Mouse (Mus musculus) midbrain, embryonic 16.5 days (tissue): ENCODE data around the gene Mlec. TPM values are rescaled to one million over a fixed set of nuclear protein-coding genes. Genes with fewer than 3 reads are reported as not detected.

Experiments used
- ATAC-seq: fragments of 200-750 bp; cut with Nextera tagmentation; 2 replicates; pipeline ENCODE4 v1.8.0; 2017; ENCODE audit warnings: moderate TSS enrichment
- H3K27ac ChIP-seq: fragments of 300-500 bp; sonication (generic); 2 replicates; pipeline ENCODE4 v1.5.1; 2014; ENCODE audit warnings: mild to moderate bottlenecking, low read length, mixed read lengths
- H3K27me3 ChIP-seq: fragments of 300-500 bp; sonication (generic); 2 replicates; pipeline ENCODE4 v1.6.1; 2014; ENCODE audit warnings: low read depth, low read length, mixed read lengths; ENCODE audit not compliant: control insufficient read depth, insufficient read depth
- H3K36me3 ChIP-seq: fragments of 300-500 bp; sonication (generic); 2 replicates; pipeline ENCODE4 v1.6.1; 2014; ENCODE audit warnings: mild to moderate bottlenecking, low read length, moderate library complexity, mixed read lengths; ENCODE audit not compliant: control insufficient read depth, insufficient read depth
- H3K4me1 ChIP-seq: fragments of 300-500 bp; sonication (generic); 2 replicates; pipeline ENCODE4 v1.6.1; 2014; ENCODE audit warnings: mild to moderate bottlenecking, low read length, mixed read lengths; ENCODE audit not compliant: control insufficient read depth, insufficient read depth
- H3K4me2 ChIP-seq: fragments of 300-500 bp; sonication (generic); 2 replicates; pipeline ENCODE4 v1.6.1; 2014; ENCODE audit warnings: mild to moderate bottlenecking, low read length, mixed read lengths
- H3K4me3 ChIP-seq: fragments of 300-500 bp; sonication (generic); 2 replicates; pipeline ENCODE4 v1.5.1; 2014; ENCODE audit warnings: low read depth, mild to moderate bottlenecking, low read length, moderate library complexity, mixed read lengths
- H3K9ac ChIP-seq: fragments of 300-500 bp; sonication (generic); 2 replicates; pipeline ENCODE4 v1.6.1; 2014; ENCODE audit warnings: low read depth, low read length, mixed read lengths
- H3K9me3 ChIP-seq: fragments of 300-500 bp; sonication (generic); replicated peaks from 2 replicates; pipeline ENCODE4 v1.6.1; 2014; ENCODE audit warnings: mild to moderate bottlenecking, low read length, mixed read lengths; ENCODE audit not compliant: control insufficient read depth, poor library complexity, severe bottlenecking
- WGBS: fragments of 180-500 bp; shearing (Covaris S2); extraction: QIAGEN DNeasy Blood & Tissue Kit; methylation state at CpG from one replicate; pipeline ENCODE4 v1.1.7; 2014; 5-methylcytosine and 5-hydroxymethylcytosine counted together
- polyA plus RNA-seq: library from polyadenylated mRNA; unstranded; fragments of >200 nt; fragmentation: Nextera tagmentation; extraction: Ambion mirVana; gene quantifications from 2 replicates; pipeline ENCODE4 v1.2.1, GENCODE M21; 2015

Gene Mlec
- polyA plus RNA-seq, 1 experiment from 2014 or later = 25.4 TPM

GRCm38 (mm10) chr5:115140726-115141125 is 17.3 kb downstream of the Mlec start:
- H3K4me3 ChIP-seq = no peak overlapping the region
- H3K27ac ChIP-seq = no peak overlapping the region
- WGBS = 73% methylated on average over 3 of the region's 3 CpGs
- no peak overlapping the region for H3K4me2 ChIP-seq
- H3K27me3 ChIP-seq = no peaks in the 10 kb centered on the region
- ATAC-seq = no peak
- no peak overlapping the region for H3K9ac ChIP-seq
- H3K36me3 ChIP-seq = peaks cover 3% of the 10 kb centered on the region; the same call in 1 of the 2 replicates
- no peaks in the 10 kb centered on the region; the same call in 1 of the 2 replicates for H3K4me1 ChIP-seq
- no peaks in the 10 kb centered on the region for H3K9me3 ChIP-seq

- no peaks in the 10 kb centered on the region for H3K9me3 ChIP-seq
- no peak overlapping the region for H3K9ac ChIP-seq
- no peak overlapping the region for H3K27ac ChIP-seq
- H3K4me2 ChIP-seq = no peak overlapping the region
- ATAC-seq = no peak
- 74% methylated on average over 4 of the region's 4 CpGs for WGBS
- H3K27me3 ChIP-seq = no peaks in the 10 kb centered on the region
- H3K4me3 ChIP-seq = no peak overlapping the region
- no peaks in the 10 kb centered on the region; the same call in 1 of the 2 replicates for H3K4me1 ChIP-seq
- H3K36me3 ChIP-seq = peaks cover under 1% of the 10 kb centered on the region; the same call in 1 of the 2 replicates
These were observed 18.9 kb downstream of the Mlec start for GRCm38 (mm10) chr5:115139124-115139523.

- no peaks in the 10 kb centered on the region for H3K9me3 ChIP-seq
- H3K27ac ChIP-seq = peak within 1 kb of the TSS; percentile 62
- ATAC-seq = peak; percentile 92
- H3K4me1 ChIP-seq = peaks cover 18% of the 10 kb centered on the region
- no peaks in the 10 kb centered on the region for H3K36me3 ChIP-seq
- H3K4me2 ChIP-seq = peak within 1 kb of the TSS; percentile 62
- WGBS = under 1% methylated on average over 64 of the region's 81 CpGs
- H3K9ac ChIP-seq = peak within 1 kb of the TSS; percentile 89
- peak within 1 kb of the TSS; percentile 79 for H3K4me3 ChIP-seq
- H3K27me3 ChIP-seq = no peaks in the 10 kb centered on the region
These were observed 23.5 kb downstream of the Mlec start, which contains the start of gene Unc119b for GRCm38 (mm10) chr5:115134234-115135165. TSS of gene Unc119b (minus strand) at chr5:115134975.

DNA sequence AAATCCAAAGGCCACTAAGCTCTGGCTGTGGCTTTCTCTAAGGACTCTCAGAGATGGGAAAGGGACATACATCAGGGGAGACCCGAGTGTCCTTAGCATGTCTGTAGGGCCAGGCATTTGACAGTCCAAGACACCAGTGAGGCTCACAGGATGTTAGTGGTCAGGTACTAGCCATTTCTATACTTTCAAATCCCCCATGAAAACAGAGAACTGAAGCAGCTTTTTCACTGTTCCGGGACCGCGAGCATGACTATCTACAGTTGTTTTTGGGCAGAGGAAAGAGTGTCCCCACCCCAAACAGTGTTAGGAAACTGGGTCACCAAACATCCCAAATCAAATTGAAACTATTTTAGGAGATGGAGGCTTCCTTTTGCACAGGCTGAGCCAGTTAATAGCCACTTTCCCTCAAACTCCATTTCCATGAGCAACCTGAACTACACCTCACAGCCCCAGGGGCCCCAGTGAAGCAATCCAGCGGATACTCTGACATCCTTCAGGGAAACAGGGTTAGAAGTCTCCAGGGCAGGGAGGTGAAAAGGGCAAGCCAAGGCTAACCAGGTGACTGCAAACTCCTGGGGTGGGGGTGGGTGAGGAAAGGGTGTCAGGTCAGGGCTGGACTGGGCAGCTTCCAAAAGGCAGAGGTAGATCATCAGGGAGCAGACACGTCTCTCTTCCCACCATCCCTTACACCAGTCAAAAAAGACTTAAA is 24.5 kb downstream of the Mlec start:
- H3K27me3 ChIP-seq = no peaks in the 10 kb centered on the region
- no peaks in the 10 kb centered on the region for H3K36me3 ChIP-seq
- peak overlapping the region; percentile 62 for H3K4me2 ChIP-seq
- peak overlapping the region; percentile 79 for H3K4me3 ChIP-seq
- H3K9ac ChIP-seq = peak overlapping the region; percentile 89
- no peak for ATAC-seq
- WGBS = 56% methylated on average over 6 of the region's 6 CpGs
- no peaks in the 10 kb centered on the region for H3K9me3 ChIP-seq
- H3K4me1 ChIP-seq = peaks cover 18% of the 10 kb centered on the region
- no peak overlapping the region for H3K27ac ChIP-seq

DNA sequence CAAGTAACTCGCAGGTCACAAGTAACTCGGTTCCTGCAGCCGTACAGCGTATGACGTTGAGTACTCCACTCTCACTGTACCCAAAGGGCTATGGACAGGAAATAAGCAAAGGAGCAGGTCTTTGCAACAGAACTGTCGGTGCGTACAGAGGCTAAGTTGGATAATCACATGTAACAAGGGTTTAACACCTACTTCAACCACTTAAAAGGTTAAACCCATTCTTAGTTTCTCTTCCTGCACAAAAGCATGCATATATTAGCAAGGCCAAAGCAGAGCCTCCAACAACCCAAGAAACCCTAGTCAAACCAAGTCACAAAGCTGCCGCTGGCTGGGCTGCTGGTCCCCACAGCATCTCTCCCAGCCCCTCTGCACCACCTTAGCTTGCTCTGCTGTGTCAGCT is 25.5 kb downstream of the Mlec start:
- Histone ChIP-seq H3K36me3 (no peaks in the 10 kb centered on the region), H3K27me3 (no peaks in the 10 kb centered on the region), H3K9ac (no peak overlapping the region), H3K4me3 (no peak overlapping the region), H3K27ac (no peak overlapping the region), H3K9me3 (no peaks in the 10 kb centered on the region), H3K4me1 (peaks cover 18% of the 10 kb centered on the region), H3K4me2 (peak overlapping the region; percentile 62)
- no peak for ATAC-seq
- 85% methylated on average over 8 of the region's 8 CpGs for WGBS

- H3K4me3 ChIP-seq = no peak overlapping the region
- H3K36me3 ChIP-seq = peaks cover 14% of the 10 kb centered on the region; the same call in 1 of the 2 replicates
These were observed 28.7 kb downstream of the Mlec start for GRCm38 (mm10) chr5:115129328-115129727.

DNA sequence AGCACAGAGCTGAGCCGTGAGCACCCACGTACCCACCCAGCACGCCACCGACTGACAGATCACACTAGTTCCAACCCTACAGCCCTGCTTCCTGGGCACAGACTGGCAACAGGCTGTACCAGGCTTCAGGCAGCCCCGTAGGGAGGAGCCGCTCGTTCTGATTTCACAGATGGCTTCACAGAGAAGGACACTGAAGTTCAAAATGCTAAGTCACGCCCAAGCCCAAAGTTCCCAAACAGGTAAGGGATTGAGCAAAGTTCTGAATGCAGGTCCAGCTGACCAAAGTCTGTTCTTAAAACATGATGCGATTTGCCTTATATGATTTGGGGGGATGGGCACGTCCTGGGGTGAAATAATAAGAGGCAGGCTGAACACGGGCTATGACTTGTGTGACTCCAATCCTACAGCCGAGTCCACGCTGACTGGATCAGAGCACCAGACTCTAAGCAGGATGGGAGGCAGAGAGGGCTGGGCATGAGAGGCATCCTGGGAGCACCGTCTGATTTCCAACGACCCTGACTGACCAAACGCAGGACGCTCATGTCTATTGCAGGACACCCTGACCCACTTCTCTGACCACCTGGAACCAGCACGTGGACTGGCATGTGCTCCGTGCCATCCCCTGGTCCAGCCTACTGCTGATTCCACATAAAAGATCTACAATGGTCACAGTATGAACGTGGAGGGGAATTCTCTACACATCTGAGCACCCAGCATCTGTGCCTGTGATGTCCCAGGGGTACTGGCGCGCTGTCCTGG is 30.4 kb downstream of the Mlec start:
- H3K9me3 ChIP-seq = no peaks in the 10 kb centered on the region

More at GRCm38 (mm10) chr5:115129328-115129727, 28.7 kb downstream of the Mlec start:
- Histone ChIP-seq H3K4me1 (peaks cover 18% of the 10 kb centered on the region), H3K9ac (no peak overlapping the region), H3K4me2 (no peak overlapping the region), H3K27me3 (no peaks in the 10 kb centered on the region), H3K9me3 (no peaks in the 10 kb centered on the region), H3K27ac (no peak overlapping the region)
- ATAC-seq = no peak
- 86% methylated on average over 6 of the region's 6 CpGs for WGBS

GRCm38 (mm10) chr5:115126578-115127312 is 31.2 kb downstream of the Mlec start:
- whole genome bisulfite sequencing = 88% methylated on average over 20 of the region's 28 CpGs
- no peak for ATAC-seq
- no peak overlapping the region for H3K9ac ChIP-seq
- no peaks in the 10 kb centered on the region for H3K27me3 ChIP-seq
- no peaks in the 10 kb centered on the region for H3K9me3 ChIP-seq
- peaks cover 14% of the 10 kb centered on the region; the same call in 1 of the 2 replicates for H3K36me3 ChIP-seq
- no peak overlapping the region for H3K4me3 ChIP-seq
- H3K4me2 ChIP-seq = no peak overlapping the region
- H3K27ac ChIP-seq = no peak overlapping the region
- H3K4me1 ChIP-seq = no peaks in the 10 kb centered on the region; the same call in 1 of the 2 replicates

More for the DNA sequence above, 30.4 kb downstream of the Mlec start:
- Histone ChIP-seq H3K4me2 (no peak overlapping the region), H3K4me3 (no peak overlapping the region), H3K27ac (no peak overlapping the region), H3K27me3 (no peaks in the 10 kb centered on the region), H3K9ac (no peak overlapping the region), H3K4me1 (peaks cover 3% of the 10 kb centered on the region), H3K36me3 (peaks cover 14% of the 10 kb centered on the region; the same call in 1 of the 2 replicates)
- no peak for ATAC-seq
- 95% methylated on average over 22 of the region's 22 CpGs for WGBS
